Mouse (Mus musculus) kidney, embryonic 14.5 days (tissue): ENCODE results near the gene Pla2g3. TPM values are rescaled to one million over a fixed set of nuclear protein-coding genes. Genes with fewer than 3 reads are reported as not detected.

Source experiments
- ATAC-seq: fragments of 200-750 bp; cut with Nextera tagmentation; 2 replicates; pipeline ENCODE4 v1.8.0; 2017; ENCODE audit warnings: moderate number of reproducible peaks, mild to moderate bottlenecking, moderate TSS enrichment, moderate library complexity; ENCODE audit not compliant: low FRiP score, low TSS enrichment
- H3K27ac ChIP-seq: fragments of 300-500 bp; sonication (generic); 2 replicates; pipeline ENCODE4 v1.5.1; 2014; ENCODE audit warnings: low read depth, mild to moderate bottlenecking, low read length, moderate library complexity, mixed read lengths
- H3K27me3 ChIP-seq: fragments of 300-500 bp; sonication (generic); 2 replicates; pipeline ENCODE4 v1.6.1; 2014; ENCODE audit warnings: mild to moderate bottlenecking, low read length; ENCODE audit not compliant: control insufficient read depth, insufficient read depth
- H3K36me3 ChIP-seq: fragments of 300-500 bp; sonication (generic); 2 replicates; pipeline ENCODE4 v1.6.1; 2014; ENCODE audit warnings: low read length, mixed read lengths; ENCODE audit not compliant: control insufficient read depth, insufficient read depth
- H3K4me1 ChIP-seq: fragments of 300-500 bp; sonication (generic); 2 replicates; pipeline ENCODE4 v1.6.1; 2014; ENCODE audit warnings: low read length, mixed read lengths; ENCODE audit not compliant: control insufficient read depth, insufficient read depth
- H3K4me2 ChIP-seq: fragments of 300-500 bp; sonication (generic); replicated peaks from 2 replicates; pipeline ENCODE4 v1.6.1; 2014; ENCODE audit warnings: low read depth, mild to moderate bottlenecking, low read length
- H3K4me3 ChIP-seq: fragments of 300-500 bp; sonication (generic); 2 replicates; pipeline ENCODE4 v1.5.1; 2014; ENCODE audit warnings: mild to moderate bottlenecking, low read length
- H3K9ac ChIP-seq: fragments of 300-500 bp; sonication (generic); 2 replicates; pipeline ENCODE4 v1.6.1; 2014; ENCODE audit warnings: low read depth, mild to moderate bottlenecking, low read length, moderate library complexity
- H3K9me3 ChIP-seq: fragments of 300-500 bp; sonication (generic); 2 replicates; pipeline ENCODE4 v1.6.1; 2016; ENCODE audit warnings: low read length; ENCODE audit not compliant: control insufficient read depth
- WGBS: fragments of 180-500 bp; shearing (Covaris S2); extraction: QIAGEN DNeasy Blood & Tissue Kit; methylation state at CpG from one replicate; pipeline ENCODE4 v1.1.7; 2014; 5-methylcytosine and 5-hydroxymethylcytosine counted together
- polyA plus RNA-seq: library from polyadenylated mRNA; unstranded; fragments of >200 nt; fragmentation: Nextera tagmentation; extraction: Ambion mirVana; gene quantifications from 2 replicates; pipeline ENCODE4 v1.2.1, GENCODE M21; 2014

Pla2g3 gene
- polyA plus RNA-seq, 1 experiment from 2014 or later: 0.77 TPM

- H3K27me3 ChIP-seq: no peaks in the 10 kb centered on the region
- no peak overlapping the region for H3K9ac ChIP-seq
- 96% methylated on average over 5 of the region's 5 CpGs for WGBS
- H3K9me3 ChIP-seq: 0 out of 2 replicates have a peak, but pooled peaks cover 4% of the 10 kb centered on the region
- no peaks in the 10 kb centered on the region for H3K36me3 ChIP-seq
- H3K4me1 ChIP-seq: 0 out of 2 replicates have a peak, but pooled peaks cover 3% of the 10 kb centered on the region
- no peak overlapping the region for H3K27ac ChIP-seq
- H3K4me3 ChIP-seq: no peak overlapping the region
- H3K4me2 ChIP-seq: no peak overlapping the region
- ATAC-seq: no peak
Observed at GRCm38 (mm10) chr11:3544409-3544808, 56.3 kb downstream of the Pla2g3 start.

DNA sequence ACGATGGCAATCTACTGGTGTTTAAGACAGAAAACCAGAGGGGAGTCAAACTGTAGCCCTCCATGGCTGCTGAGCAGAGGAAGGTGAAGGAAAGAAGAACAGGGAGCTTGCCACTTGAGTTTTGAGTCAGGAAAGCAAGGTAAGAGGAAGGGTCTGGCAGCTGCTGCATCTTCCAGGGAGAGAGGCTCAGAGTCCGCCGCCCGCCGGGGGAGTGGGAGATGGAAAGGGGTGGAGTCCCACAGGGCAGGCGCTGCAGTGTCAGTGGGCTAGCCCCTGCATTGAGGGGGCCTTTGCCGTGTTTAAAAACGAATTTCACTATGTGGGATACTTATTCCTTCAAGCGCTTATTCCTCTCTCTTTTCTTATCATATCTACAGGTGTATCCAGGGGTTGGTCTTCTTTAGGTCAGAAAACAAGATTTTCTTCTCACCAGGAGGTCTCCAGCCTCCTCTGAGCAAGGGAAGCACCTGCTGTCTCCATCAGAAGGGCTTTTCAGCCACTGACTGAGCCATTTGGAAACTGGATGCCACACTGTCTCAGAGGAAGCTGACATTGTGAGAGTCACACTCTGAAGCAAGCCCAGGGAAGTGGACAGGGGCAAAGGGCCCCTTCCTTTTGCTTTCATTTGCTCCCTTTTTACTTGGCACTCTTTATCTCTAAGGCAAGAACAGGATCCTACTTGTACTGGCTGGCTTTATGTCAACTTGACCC lies 57.6 kb downstream of the Pla2g3 start:
- Histone ChIP-seq H3K9ac (no peak overlapping the region), H3K4me1 (0 out of 2 replicates have a peak, but pooled peaks cover 3% of the 10 kb centered on the region), H3K4me3 (no peak overlapping the region), H3K27me3 (no peaks in the 10 kb centered on the region), H3K27ac (no peak overlapping the region), H3K9me3 (0 out of 2 replicates have a peak, but pooled peaks cover 4% of the 10 kb centered on the region), H3K36me3 (no peaks in the 10 kb centered on the region), H3K4me2 (no peak overlapping the region)
- ATAC-seq: no peak
- 21% methylated on average over 9 of the region's 9 CpGs for WGBS

DNA sequence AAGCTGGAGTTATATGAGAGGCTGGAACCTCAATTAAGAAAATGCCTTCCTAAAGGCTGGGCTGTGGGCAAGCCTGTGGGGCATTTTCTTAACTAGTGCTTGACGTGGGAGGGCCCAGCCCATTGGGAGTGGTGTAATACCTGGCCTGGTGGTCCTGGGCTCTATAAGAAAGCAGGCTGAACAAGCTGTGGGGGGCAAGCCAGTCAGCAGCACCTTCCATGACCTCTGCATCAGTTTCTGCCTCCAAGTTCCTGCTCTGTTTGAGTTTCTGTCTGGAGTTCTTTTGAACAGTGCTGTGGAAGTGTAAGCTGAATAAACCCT lies 58.1 kb downstream of the Pla2g3 start:
- Histone ChIP-seq H3K9me3 (0 out of 2 replicates have a peak, but pooled peaks cover 4% of the 10 kb centered on the region), H3K27me3 (no peaks in the 10 kb centered on the region), H3K27ac (no peak overlapping the region), H3K4me3 (no peak overlapping the region), H3K4me1 (0 out of 2 replicates have a peak, but pooled peaks cover 3% of the 10 kb centered on the region), H3K36me3 (no peaks in the 10 kb centered on the region), H3K9ac (no peak overlapping the region), H3K4me2 (no peak overlapping the region)
- no peak for ATAC-seq
- WGBS: 16% methylated on average over 1 of the region's 1 CpGs

DNA sequence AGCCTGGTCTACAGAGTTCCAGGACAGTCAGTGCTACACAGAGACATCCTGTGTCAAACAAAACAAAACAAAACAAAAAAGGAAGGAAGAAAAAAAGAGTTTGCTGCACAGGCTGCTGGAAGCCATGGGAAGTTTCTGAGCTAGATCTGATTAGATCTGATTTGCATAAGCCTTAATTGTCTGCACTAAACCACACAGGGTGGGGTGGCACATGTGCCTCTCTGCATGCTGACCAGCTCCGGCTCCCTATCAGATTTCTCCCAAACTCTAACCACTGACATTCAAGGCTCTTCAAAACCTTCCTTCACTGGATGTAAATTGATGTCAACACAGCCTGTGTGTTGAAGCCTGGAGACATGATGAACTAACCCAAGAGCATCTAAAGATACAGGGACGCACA lies 59.0 kb downstream of the Pla2g3 start:
- 81% methylated on average over 2 of the region's 2 CpGs for WGBS
- Histone ChIP-seq H3K9me3 (0 out of 2 replicates have a peak, but pooled peaks cover 4% of the 10 kb centered on the region), H3K27ac (no peak overlapping the region), H3K27me3 (no peaks in the 10 kb centered on the region), H3K36me3 (no peaks in the 10 kb centered on the region), H3K9ac (no peak overlapping the region), H3K4me2 (no peak overlapping the region), H3K4me3 (no peak overlapping the region), H3K4me1 (0 out of 2 replicates have a peak, but pooled peaks cover 3% of the 10 kb centered on the region)
- no peak for ATAC-seq

GRCm38 (mm10) chr11:3547969-3548368 lies 59.9 kb downstream of the Pla2g3 start:
- Histone ChIP-seq H3K9me3 (0 out of 2 replicates have a peak, but pooled peaks cover 4% of the 10 kb centered on the region), H3K27me3 (no peaks in the 10 kb centered on the region), H3K36me3 (no peaks in the 10 kb centered on the region), H3K4me1 (0 out of 2 replicates have a peak, but pooled peaks cover 3% of the 10 kb centered on the region), H3K4me3 (no peak overlapping the region), H3K27ac (no peak overlapping the region), H3K9ac (no peak overlapping the region), H3K4me2 (no peak overlapping the region)
- 50% methylated on average over 6 of the region's 6 CpGs for WGBS
- no peak for ATAC-seq

GRCm38 (mm10) chr11:3548564-3549295 lies 60.6 kb downstream of the Pla2g3 start:
- 74% methylated on average over 3 of the region's 3 CpGs for WGBS
- Histone ChIP-seq H3K9ac (no peak overlapping the region), H3K36me3 (no peaks in the 10 kb centered on the region), H3K4me2 (no peak overlapping the region), H3K9me3 (0 out of 2 replicates have a peak, but pooled peaks cover 4% of the 10 kb centered on the region), H3K27me3 (no peaks in the 10 kb centered on the region), H3K4me1 (0 out of 2 replicates have a peak, but pooled peaks cover 3% of the 10 kb centered on the region), H3K27ac (no peak overlapping the region), H3K4me3 (no peak overlapping the region)
- no peak for ATAC-seq

Other genes with a start within 250 kb of the Pla2g3 start
- gene Drg1, start 221.9 kb upstream of the Pla2g3 start, polyA plus RNA-seq: 225 and 249 TPM in 2 replicates
- gene Patz1, start 199.4 kb upstream of the Pla2g3 start, polyA plus RNA-seq: 55.9 and 76.6 TPM in 2 replicates
- gene Pik3ip1, start 157.9 kb upstream of the Pla2g3 start, polyA plus RNA-seq: 7.0 and 7.8 TPM in 2 replicates
- 32.6 and 41.7 TPM in 2 replicates for gene Limk2, start 79.1 kb upstream of the Pla2g3 start, polyA plus RNA-seq
- gene Rnf185, start 35.9 kb upstream of the Pla2g3 start, polyA plus RNA-seq: 23.6 and 45.2 TPM in 2 replicates
- gene Inpp5j, start 16.5 kb downstream of the Pla2g3 start, polyA plus RNA-seq: 0.40 and 0.61 TPM in 2 replicates
- gene Selenom, start 26.4 kb downstream of the Pla2g3 start, polyA plus RNA-seq: 82.1 and 107 TPM in 2 replicates
- 51.8 and 70.7 TPM in 2 replicates for gene Smtn, start 52.3 kb downstream of the Pla2g3 start, polyA plus RNA-seq
- gene Morc2a, start 160.9 kb downstream of the Pla2g3 start, polyA plus RNA-seq: 18.2 and 23.7 TPM in 2 replicates